Mouse (Mus musculus): ENCODE measurements around the gene Tmem222. TPM values are rescaled to one million over a fixed set of nuclear protein-coding genes. Genes with fewer than 3 reads are reported as not detected.

The Tmem222 gene
- polyA plus RNA-seq, 1 experiment from 2014 or later = 82.8 TPM

GRCm38 (mm10) chr4:133278067-133278466 is 475 bp upstream of the Tmem222 start:
- DNase-seq (ENCODE audit: low spot score) (no peak), ATAC-seq (ENCODE audit: low FRiP score) (peak; percentile 50)
- no peaks in the 10 kb centered on the region for H3K9me3 ChIP-seq (ENCODE audit: control insufficient read depth, low read length)
- H3K36me3 ChIP-seq (ENCODE audit: control insufficient read depth, insufficient read depth, low read length) = no peaks in the 10 kb centered on the region
- WGBS = 32% methylated on average over 6 of the region's 6 CpGs
- H3K4me2 ChIP-seq (replicated peaks; ENCODE audit: low read depth, low read length) = peak overlapping the region; percentile 74
- H3K4me3 ChIP-seq (ENCODE audit: low read depth, low read length) = peak overlapping the region; percentile 88
- H3K27me3 ChIP-seq (ENCODE audit: control insufficient read depth, insufficient read depth, low read length) = no peaks in the 10 kb centered on the region
- H3K4me1 ChIP-seq (replicated peaks; ENCODE audit: control insufficient read depth, insufficient read depth, low read length) = no peaks in the 10 kb centered on the region
- peak overlapping the region; percentile 92 for H3K9ac ChIP-seq (ENCODE audit: low read depth, low read length)
- H3K27ac ChIP-seq (ENCODE audit: low read depth, low read length) = peak overlapping the region; percentile 89

GRCm38 (mm10) chr4:133270929-133271328 is 6.7 kb downstream of the Tmem222 start:
- WGBS = 90% methylated on average over 9 of the region's 9 CpGs
- no peaks in the 10 kb centered on the region for H3K9me3 ChIP-seq (ENCODE audit: control insufficient read depth, low read length)
- H3K4me3 ChIP-seq (ENCODE audit: low read depth, low read length) = no peak overlapping the region
- no peak for DNase-seq (ENCODE audit: low spot score)
- ATAC-seq (ENCODE audit: low FRiP score) = no peak
- no peak overlapping the region for H3K9ac ChIP-seq (ENCODE audit: low read depth, low read length)
- peaks cover 3% of the 10 kb centered on the region for H3K36me3 ChIP-seq (ENCODE audit: control insufficient read depth, insufficient read depth, low read length)
- H3K4me1 ChIP-seq (replicated peaks; ENCODE audit: control insufficient read depth, insufficient read depth, low read length) = no peaks in the 10 kb centered on the region
- H3K4me2 ChIP-seq (replicated peaks; ENCODE audit: low read depth, low read length) = no peak overlapping the region
- H3K27ac ChIP-seq (ENCODE audit: low read depth, low read length) = no peak overlapping the region
- no peaks in the 10 kb centered on the region for H3K27me3 ChIP-seq (ENCODE audit: control insufficient read depth, insufficient read depth, low read length)

- no peak for ATAC-seq (ENCODE audit: low FRiP score)
- WGBS = 98% methylated on average over 3 of the region's 3 CpGs
Measured at GRCm38 (mm10) chr4:133269596-133269995, 8.0 kb downstream of the Tmem222 start.

GRCm38 (mm10) chr4:133268931-133269330 is 8.7 kb downstream of the Tmem222 start:
- ATAC-seq (ENCODE audit: low FRiP score) (no peak), DNase-seq (ENCODE audit: low spot score) (no peak)
- no peak overlapping the region for H3K4me3 ChIP-seq (ENCODE audit: low read depth, low read length)
- no peak overlapping the region for H3K9ac ChIP-seq (ENCODE audit: low read depth, low read length)
- peaks cover 12% of the 10 kb centered on the region for H3K36me3 ChIP-seq (ENCODE audit: control insufficient read depth, insufficient read depth, low read length)
- no peak overlapping the region for H3K4me2 ChIP-seq (replicated peaks; ENCODE audit: low read depth, low read length)
- no peak overlapping the region for H3K27ac ChIP-seq (ENCODE audit: low read depth, low read length)
- H3K27me3 ChIP-seq (ENCODE audit: control insufficient read depth, insufficient read depth, low read length) = no peaks in the 10 kb centered on the region
- no peaks in the 10 kb centered on the region for H3K4me1 ChIP-seq (replicated peaks; ENCODE audit: control insufficient read depth, insufficient read depth, low read length)
- no peaks in the 10 kb centered on the region for H3K9me3 ChIP-seq (ENCODE audit: control insufficient read depth, low read length)
- WGBS = 97% methylated on average over 3 of the region's 3 CpGs

More at GRCm38 (mm10) chr4:133269596-133269995, 8.0 kb downstream of the Tmem222 start:
- no peak for DNase-seq (ENCODE audit: low spot score)
- no peaks in the 10 kb centered on the region for H3K9me3 ChIP-seq (ENCODE audit: control insufficient read depth, low read length)
- no peak overlapping the region for H3K9ac ChIP-seq (ENCODE audit: low read depth, low read length)
- no peak overlapping the region for H3K27ac ChIP-seq (ENCODE audit: low read depth, low read length)
- H3K27me3 ChIP-seq (ENCODE audit: control insufficient read depth, insufficient read depth, low read length) = no peaks in the 10 kb centered on the region
- H3K4me3 ChIP-seq (ENCODE audit: low read depth, low read length) = no peak overlapping the region
- H3K4me1 ChIP-seq (replicated peaks; ENCODE audit: control insufficient read depth, insufficient read depth, low read length) = no peaks in the 10 kb centered on the region
- peaks cover 7% of the 10 kb centered on the region for H3K36me3 ChIP-seq (ENCODE audit: control insufficient read depth, insufficient read depth, low read length)
- no peak overlapping the region for H3K4me2 ChIP-seq (replicated peaks; ENCODE audit: low read depth, low read length)

GRCm38 (mm10) chr4:133266248-133266880 is 11.2 kb downstream of the Tmem222 start:
- Histone ChIP-seq H3K4me1 (replicated peaks; ENCODE audit: control insufficient read depth, insufficient read depth, low read length) (no peaks in the 10 kb centered on the region), H3K4me2 (replicated peaks; ENCODE audit: low read depth, low read length) (no peak overlapping the region), H3K27me3 (ENCODE audit: control insufficient read depth, insufficient read depth, low read length) (no peaks in the 10 kb centered on the region), H3K4me3 (ENCODE audit: low read depth, low read length) (no peak overlapping the region), H3K36me3 (ENCODE audit: control insufficient read depth, insufficient read depth, low read length) (peaks cover 12% of the 10 kb centered on the region), H3K9me3 (ENCODE audit: control insufficient read depth, low read length) (no peaks in the 10 kb centered on the region), H3K9ac (ENCODE audit: low read depth, low read length) (no peak overlapping the region), H3K27ac (ENCODE audit: low read depth, low read length) (no peak overlapping the region)
- DNase-seq (ENCODE audit: low spot score) (no peak), ATAC-seq (ENCODE audit: low FRiP score) (no peak)
- 95% methylated on average over 12 of the region's 12 CpGs for WGBS

- no peaks in the 10 kb centered on the region for H3K27me3 ChIP-seq (ENCODE audit: control insufficient read depth, insufficient read depth, low read length)
- H3K9me3 ChIP-seq (ENCODE audit: control insufficient read depth, low read length) = no peaks in the 10 kb centered on the region
- ATAC-seq (ENCODE audit: low FRiP score) (no peak), DNase-seq (ENCODE audit: low spot score) (no peak)
- no peak overlapping the region for H3K4me3 ChIP-seq (ENCODE audit: low read depth, low read length)
- no peak overlapping the region for H3K27ac ChIP-seq (ENCODE audit: low read depth, low read length)
- H3K4me2 ChIP-seq (replicated peaks; ENCODE audit: low read depth, low read length) = no peak overlapping the region
- WGBS = 97% methylated on average over 4 of the region's 4 CpGs
- no peaks in the 10 kb centered on the region for H3K4me1 ChIP-seq (replicated peaks; ENCODE audit: control insufficient read depth, insufficient read depth, low read length)
- peaks cover 12% of the 10 kb centered on the region for H3K36me3 ChIP-seq (ENCODE audit: control insufficient read depth, insufficient read depth, low read length)
- H3K9ac ChIP-seq (ENCODE audit: low read depth, low read length) = no peak overlapping the region
Measured at GRCm38 (mm10) chr4:133265759-133266158, 11.8 kb downstream of the Tmem222 start.

GRCm38 (mm10) chr4:133265297-133265696 is 12.3 kb downstream of the Tmem222 start:
- Histone ChIP-seq H3K9me3 (ENCODE audit: control insufficient read depth, low read length) (no peaks in the 10 kb centered on the region), H3K9ac (ENCODE audit: low read depth, low read length) (no peak overlapping the region), H3K4me2 (replicated peaks; ENCODE audit: low read depth, low read length) (no peak overlapping the region), H3K36me3 (ENCODE audit: control insufficient read depth, insufficient read depth, low read length) (peaks cover 12% of the 10 kb centered on the region), H3K27me3 (ENCODE audit: control insufficient read depth, insufficient read depth, low read length) (no peaks in the 10 kb centered on the region), H3K27ac (ENCODE audit: low read depth, low read length) (no peak overlapping the region), H3K4me1 (replicated peaks; ENCODE audit: control insufficient read depth, insufficient read depth, low read length) (no peaks in the 10 kb centered on the region), H3K4me3 (ENCODE audit: low read depth, low read length) (no peak overlapping the region)
- DNase-seq (ENCODE audit: low spot score) = no peak
- WGBS = 95% methylated on average over 3 of the region's 3 CpGs
- no peak for ATAC-seq (ENCODE audit: low FRiP score)

- Histone ChIP-seq H3K27ac (ENCODE audit: low read depth, low read length) (no peak overlapping the region), H3K9ac (ENCODE audit: low read depth, low read length) (no peak overlapping the region), H3K36me3 (ENCODE audit: control insufficient read depth, insufficient read depth, low read length) (peaks cover 12% of the 10 kb centered on the region), H3K27me3 (ENCODE audit: control insufficient read depth, insufficient read depth, low read length) (no peaks in the 10 kb centered on the region), H3K9me3 (ENCODE audit: control insufficient read depth, low read length) (no peaks in the 10 kb centered on the region), H3K4me1 (replicated peaks; ENCODE audit: control insufficient read depth, insufficient read depth, low read length) (no peaks in the 10 kb centered on the region), H3K4me2 (replicated peaks; ENCODE audit: low read depth, low read length) (no peak overlapping the region), H3K4me3 (ENCODE audit: low read depth, low read length) (no peak overlapping the region)
- ATAC-seq (ENCODE audit: low FRiP score) (no peak), DNase-seq (ENCODE audit: low spot score) (no peak)
- WGBS = 96% methylated on average over 2 of the region's 2 CpGs
Measured at GRCm38 (mm10) chr4:133264559-133264958, 13.0 kb downstream of the Tmem222 start.

GRCm38 (mm10) chr4:133263756-133264155 is 13.8 kb downstream of the Tmem222 start:
- Histone ChIP-seq H3K27ac (ENCODE audit: low read depth, low read length) (no peak overlapping the region), H3K9me3 (ENCODE audit: control insufficient read depth, low read length) (no peaks in the 10 kb centered on the region), H3K27me3 (ENCODE audit: control insufficient read depth, insufficient read depth, low read length) (no peaks in the 10 kb centered on the region), H3K4me1 (replicated peaks; ENCODE audit: control insufficient read depth, insufficient read depth, low read length) (no peaks in the 10 kb centered on the region), H3K9ac (ENCODE audit: low read depth, low read length) (no peak overlapping the region), H3K4me2 (replicated peaks; ENCODE audit: low read depth, low read length) (no peak overlapping the region), H3K36me3 (ENCODE audit: control insufficient read depth, insufficient read depth, low read length) (peaks cover 12% of the 10 kb centered on the region), H3K4me3 (ENCODE audit: low read depth, low read length) (no peak overlapping the region)
- DNase-seq (ENCODE audit: low spot score) = no peak
- 97% methylated on average over 5 of the region's 5 CpGs for WGBS
- no peak for ATAC-seq (ENCODE audit: low FRiP score)
